Mouse (Mus musculus) midbrain, embryonic 12.5 days (tissue): Measurements from ENCODE around the gene Agbl4. TPM values are rescaled to one million over a fixed set of nuclear protein-coding genes. Genes with fewer than 3 reads are reported as not detected.

Experiments
- ATAC-seq: fragments of 200-750 bp; cut with Nextera tagmentation; 2 replicates; pipeline ENCODE4 v1.8.0; 2017; ENCODE audit warnings: low read depth, moderate TSS enrichment, moderate library complexity; ENCODE audit not compliant: low FRiP score
- H3K27ac ChIP-seq: fragments of 300-500 bp; sonication (generic); replicated peaks from 2 replicates; pipeline ENCODE4 v1.5.1; 2016; ENCODE audit warnings: mild to moderate bottlenecking
- H3K27me3 ChIP-seq: fragments of 300-500 bp; sonication (generic); 2 replicates; pipeline ENCODE4 v1.6.1; 2016; ENCODE audit warnings: mild to moderate bottlenecking
- H3K36me3 ChIP-seq: fragments of 300-500 bp; sonication (generic); 2 replicates; pipeline ENCODE4 v1.6.1; 2016
- H3K4me1 ChIP-seq: fragments of 300-500 bp; sonication (generic); 2 replicates; pipeline ENCODE4 v1.6.1; 2016
- H3K4me2 ChIP-seq: fragments of 300-500 bp; sonication (generic); replicated peaks from 2 replicates; pipeline ENCODE4 v1.6.1; 2016; ENCODE audit warnings: mild to moderate bottlenecking, moderate library complexity
- H3K4me3 ChIP-seq: fragments of 300-500 bp; sonication (generic); 2 replicates; pipeline ENCODE4 v1.5.1; 2016; ENCODE audit warnings: mild to moderate bottlenecking
- H3K9ac ChIP-seq: fragments of 300-500 bp; sonication (generic); replicated peaks from 2 replicates; pipeline ENCODE4 v1.6.1; 2016; ENCODE audit warnings: mild to moderate bottlenecking, moderate library complexity
- H3K9me3 ChIP-seq: fragments of 300-500 bp; sonication (generic); 2 replicates; pipeline ENCODE4 v1.6.1; 2016; ENCODE audit warnings: mild to moderate bottlenecking
- WGBS: fragments of 180-500 bp; shearing (Covaris S2); methylation state at CpG from one replicate; pipeline ENCODE4 v1.1.7; 2016; 5-methylcytosine and 5-hydroxymethylcytosine counted together
- polyA plus RNA-seq: library from polyadenylated mRNA; unstranded; fragments of >200 nt; fragmentation: Nextera tagmentation; extraction: Ambion mirVana; gene quantifications from 2 replicates; pipeline ENCODE4 v1.2.1, GENCODE M21; 2016

The Agbl4 gene
- polyA plus RNA-seq, 1 experiment from 2014 or later: 0.89 TPM

- Histone ChIP-seq H3K4me1 (no peaks in the 10 kb centered on the region), H3K36me3 (no peaks in the 10 kb centered on the region), H3K9me3 (no peaks in the 10 kb centered on the region), H3K27ac (no peak overlapping the region), H3K27me3 (no peaks in the 10 kb centered on the region), H3K4me2 (no peak overlapping the region), H3K9ac (no peak overlapping the region), H3K4me3 (no peak overlapping the region)
- no peak for ATAC-seq
- WGBS: 58% methylated on average over 5 of the region's 5 CpGs
Observed at GRCm38 (mm10) chr4:111493750-111494404, 1096.4 kb downstream of the Agbl4 start.

GRCm38 (mm10) chr4:111495949-111496348 is 1098.5 kb downstream of the Agbl4 start:
- H3K4me2 ChIP-seq: no peak overlapping the region
- H3K4me3 ChIP-seq: no peak overlapping the region
- no peaks in the 10 kb centered on the region for H3K27me3 ChIP-seq
- no peaks in the 10 kb centered on the region for H3K9me3 ChIP-seq
- WGBS: 14% methylated on average over 2 of the region's 2 CpGs
- no peak overlapping the region for H3K9ac ChIP-seq
- peak; percentile 51; the same call in 1 of the 2 replicates for ATAC-seq
- no peak overlapping the region for H3K27ac ChIP-seq
- no peaks in the 10 kb centered on the region for H3K36me3 ChIP-seq
- no peaks in the 10 kb centered on the region for H3K4me1 ChIP-seq

GRCm38 (mm10) chr4:111498751-111499150 is 1101.3 kb downstream of the Agbl4 start:
- WGBS: 73% methylated on average over 3 of the region's 3 CpGs
- Histone ChIP-seq H3K4me3 (no peak overlapping the region), H3K9ac (no peak overlapping the region), H3K27ac (no peak overlapping the region), H3K9me3 (no peaks in the 10 kb centered on the region), H3K27me3 (no peaks in the 10 kb centered on the region), H3K36me3 (no peaks in the 10 kb centered on the region), H3K4me2 (no peak overlapping the region), H3K4me1 (no peaks in the 10 kb centered on the region)
- ATAC-seq: no peak

- Histone ChIP-seq H3K9ac (no peak overlapping the region), H3K4me2 (no peak overlapping the region), H3K4me3 (no peak overlapping the region), H3K4me1 (no peaks in the 10 kb centered on the region), H3K9me3 (no peaks in the 10 kb centered on the region), H3K27me3 (no peaks in the 10 kb centered on the region), H3K27ac (no peak overlapping the region), H3K36me3 (no peaks in the 10 kb centered on the region)
- WGBS: 94% methylated on average over 1 of the region's 1 CpGs
- no peak for ATAC-seq
Observed at GRCm38 (mm10) chr4:111501441-111501840, 1104.0 kb downstream of the Agbl4 start.

GRCm38 (mm10) chr4:111502965-111503727 is 1105.7 kb downstream of the Agbl4 start:
- Histone ChIP-seq H3K27ac (no peak overlapping the region), H3K36me3 (no peaks in the 10 kb centered on the region), H3K27me3 (no peaks in the 10 kb centered on the region), H3K4me1 (no peaks in the 10 kb centered on the region), H3K4me3 (no peak overlapping the region), H3K9ac (no peak overlapping the region), H3K9me3 (no peaks in the 10 kb centered on the region), H3K4me2 (no peak overlapping the region)
- no peak for ATAC-seq
- whole genome bisulfite sequencing: 83% methylated on average over 5 of the region's 5 CpGs

GRCm38 (mm10) chr4:111504952-111505351 is 1107.5 kb downstream of the Agbl4 start:
- H3K9me3 ChIP-seq: no peaks in the 10 kb centered on the region
- H3K36me3 ChIP-seq: no peaks in the 10 kb centered on the region
- ATAC-seq: no peak
- H3K9ac ChIP-seq: no peak overlapping the region
- H3K27ac ChIP-seq: no peak overlapping the region
- H3K27me3 ChIP-seq: no peaks in the 10 kb centered on the region
- H3K4me3 ChIP-seq: no peak overlapping the region
- no peak overlapping the region for H3K4me2 ChIP-seq
- H3K4me1 ChIP-seq: no peaks in the 10 kb centered on the region
- WGBS: 80% methylated on average over 2 of the region's 2 CpGs

- Histone ChIP-seq H3K4me3 (no peak overlapping the region), H3K36me3 (no peaks in the 10 kb centered on the region)
Observed at GRCm38 (mm10) chr4:111510129-111510528, 1112.7 kb downstream of the Agbl4 start.

GRCm38 (mm10) chr4:111513921-111514320 is 1116.5 kb downstream of the Agbl4 start:
- H3K4me1 ChIP-seq: 0 out of 2 replicates have a peak, but pooled peaks cover 4% of the 10 kb centered on the region
- H3K27ac ChIP-seq: no peak overlapping the region
- 76% methylated on average over 3 of the region's 3 CpGs for WGBS
- H3K9me3 ChIP-seq: no peaks in the 10 kb centered on the region
- H3K27me3 ChIP-seq: no peaks in the 10 kb centered on the region
- H3K9ac ChIP-seq: no peak overlapping the region
- no peak for ATAC-seq
- H3K4me2 ChIP-seq: no peak overlapping the region
- no peaks in the 10 kb centered on the region for H3K36me3 ChIP-seq
- no peak overlapping the region for H3K4me3 ChIP-seq

More at GRCm38 (mm10) chr4:111510129-111510528, 1112.7 kb downstream of the Agbl4 start:
- no peaks in the 10 kb centered on the region for H3K4me1 ChIP-seq
- 35% methylated on average over 1 of the region's 2 CpGs for WGBS
- no peaks in the 10 kb centered on the region for H3K9me3 ChIP-seq
- ATAC-seq: no peak; the same call in 1 of the 2 replicates
- H3K9ac ChIP-seq: no peak overlapping the region
- H3K27me3 ChIP-seq: no peaks in the 10 kb centered on the region
- H3K27ac ChIP-seq: no peak overlapping the region
- H3K4me2 ChIP-seq: no peak overlapping the region

GRCm38 (mm10) chr4:111516136-111516535 is 1118.7 kb downstream of the Agbl4 start:
- H3K9ac ChIP-seq: no peak overlapping the region
- H3K4me1 ChIP-seq: 0 out of 2 replicates have a peak, but pooled peaks cover 4% of the 10 kb centered on the region
- H3K36me3 ChIP-seq: no peaks in the 10 kb centered on the region
- no peak overlapping the region for H3K4me2 ChIP-seq
- no peaks in the 10 kb centered on the region for H3K27me3 ChIP-seq
- no peak overlapping the region for H3K27ac ChIP-seq
- no peak for ATAC-seq
- no peaks in the 10 kb centered on the region for H3K9me3 ChIP-seq
- no peak overlapping the region for H3K4me3 ChIP-seq
- 88% methylated on average over 2 of the region's 2 CpGs for WGBS

GRCm38 (mm10) chr4:111517063-111517792 is 1119.8 kb downstream of the Agbl4 start:
- H3K27me3 ChIP-seq: no peaks in the 10 kb centered on the region
- H3K4me1 ChIP-seq: 0 out of 2 replicates have a peak, but pooled peaks cover 4% of the 10 kb centered on the region
- H3K4me3 ChIP-seq: no peak overlapping the region
- no peak overlapping the region for H3K27ac ChIP-seq
- H3K36me3 ChIP-seq: no peaks in the 10 kb centered on the region
- whole genome bisulfite sequencing: 34% methylated on average over 4 of the region's 4 CpGs
- peak; percentile 54; the same call in 1 of the 2 replicates for ATAC-seq
- no peak overlapping the region for H3K4me2 ChIP-seq
- no peaks in the 10 kb centered on the region for H3K9me3 ChIP-seq
- no peak overlapping the region for H3K9ac ChIP-seq

GRCm38 (mm10) chr4:111518191-111518590 is 1120.7 kb downstream of the Agbl4 start:
- no peaks in the 10 kb centered on the region for H3K9me3 ChIP-seq
- H3K36me3 ChIP-seq: no peaks in the 10 kb centered on the region
- no peak overlapping the region for H3K4me3 ChIP-seq
- H3K4me1 ChIP-seq: 0 out of 2 replicates have a peak, but pooled peaks cover 4% of the 10 kb centered on the region
- ATAC-seq: no peak
- no peaks in the 10 kb centered on the region for H3K27me3 ChIP-seq
- no peak overlapping the region for H3K27ac ChIP-seq
- no peak overlapping the region for H3K9ac ChIP-seq
- 91% methylated on average over 4 of the region's 4 CpGs for WGBS
- no peak overlapping the region for H3K4me2 ChIP-seq

GRCm38 (mm10) chr4:111519267-111519666 is 1121.8 kb downstream of the Agbl4 start:
- H3K4me2 ChIP-seq: no peak overlapping the region
- 52% methylated on average over 3 of the region's 3 CpGs for WGBS
- no peak overlapping the region for H3K4me3 ChIP-seq
- H3K4me1 ChIP-seq: 0 out of 2 replicates have a peak, but pooled peaks cover 4% of the 10 kb centered on the region
- H3K36me3 ChIP-seq: no peaks in the 10 kb centered on the region
- no peak for ATAC-seq
- H3K27me3 ChIP-seq: no peaks in the 10 kb centered on the region
- no peak overlapping the region for H3K27ac ChIP-seq
- H3K9me3 ChIP-seq: no peaks in the 10 kb centered on the region
- no peak overlapping the region for H3K9ac ChIP-seq
